Mouse (Mus musculus) erythroblast, adult 5-6 weeks (primary cell): ENCODE data around the gene Taf1. TPM values are rescaled to one million over a fixed set of nuclear protein-coding genes. Genes with fewer than 3 reads are reported as not detected.

ENCODE experiments used
- ATAC-seq: replicated peaks from 2 replicates; pipeline ENCODE4 v1.8.0; 2016; ENCODE audit warnings: moderate number of reproducible peaks, mild to moderate bottlenecking, moderate TSS enrichment, inconsistent platforms; ENCODE audit not compliant: poor library complexity, low FRiP score, severe bottlenecking
- total RNA-seq, 2 experiments: library from RNA; stranded (forward) in 1 of 2; stranded (reverse) in 1 of 2; fragments of 150-400 nt in 1 of 2; fragments of 200-764, 138-1000 nt in 1 of 2; gene quantifications; 2 replicates each; pipeline versions ENCODE4 v1.2.3 to v1.2.4; 2015 to 2017; ENCODE audit warnings: low replicate concordance in 2 of 2

The Taf1 gene
- total RNA-seq, 2 experiments from 2014 or later = 23.4 to 33.0 TPM

DNA sequence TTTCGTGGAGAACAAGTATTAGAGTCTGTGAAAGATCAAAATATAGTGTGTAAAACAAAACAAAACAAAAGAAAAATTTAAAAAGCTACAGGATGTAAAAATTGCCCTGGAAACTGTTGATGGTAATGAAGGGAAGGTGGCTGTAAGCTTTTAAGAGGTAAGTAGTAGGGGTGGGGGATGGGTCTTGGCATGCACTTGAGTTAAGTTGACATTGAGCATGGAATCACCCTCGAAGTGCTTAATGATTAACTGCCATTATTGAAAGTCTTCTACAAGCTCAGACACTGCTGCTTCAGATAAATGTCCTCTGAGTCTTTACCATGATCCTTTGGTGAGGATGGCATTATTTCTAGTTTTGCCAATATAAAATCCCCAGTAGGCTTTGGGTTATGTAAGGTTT lies 112.8 kb downstream of the Taf1 start:
- ATAC-seq = no peak

- ATAC-seq = no peak
Observed at GRCm38 (mm10) chrX:101646621-101647020, 114.1 kb downstream of the Taf1 start.

Other genes starting within 250 kb of the Taf1 start
- gene Nlgn3, start 233.6 kb upstream of the Taf1 start, total RNA-seq (2015; ENCODE audit: low replicate concordance) = 0.84 and 0.96 TPM in 2 replicates
- 0.77 and 2.6 TPM in 2 replicates for gene Nlgn3, start 233.6 kb upstream of the Taf1 start, total RNA-seq (2017; ENCODE audit: low replicate concordance)
- not detected in 2 replicates for gene Gjb1, start 156.4 kb upstream of the Taf1 start, total RNA-seq (2015; ENCODE audit: low replicate concordance)
- not detected in 2 replicates for gene Gjb1, start 156.4 kb upstream of the Taf1 start, total RNA-seq (2017; ENCODE audit: low replicate concordance)
- 35.4 and 42.2 TPM in 2 replicates for gene Zmym3, start 111.9 kb upstream of the Taf1 start, total RNA-seq (2015; ENCODE audit: low replicate concordance)
- 4.7 and 22.7 TPM in 2 replicates for gene Zmym3, start 111.9 kb upstream of the Taf1 start, total RNA-seq (2017; ENCODE audit: low replicate concordance)
- gene Nono, start 103.4 kb upstream of the Taf1 start, total RNA-seq (2015; ENCODE audit: low replicate concordance) = 66.0 and 86.1 TPM in 2 replicates
- gene Nono, start 103.4 kb upstream of the Taf1 start, total RNA-seq (2017; ENCODE audit: low replicate concordance) = 111 and 145 TPM in 2 replicates
- gene Itgb1bp2, start 83.6 kb upstream of the Taf1 start, total RNA-seq (2015; ENCODE audit: low replicate concordance) = 2.3 TPM in 1 of 2 replicates, not detected in the other
- 1.5 and 3.2 TPM in 2 replicates for gene Itgb1bp2, start 83.6 kb upstream of the Taf1 start, total RNA-seq (2017; ENCODE audit: low replicate concordance)
- 594 and 651 TPM in 2 replicates for gene Ogt, start 107.3 kb downstream of the Taf1 start, total RNA-seq (2015; ENCODE audit: low replicate concordance)
- 467 and 535 TPM in 2 replicates for gene Ogt, start 107.3 kb downstream of the Taf1 start, total RNA-seq (2017; ENCODE audit: low replicate concordance)
- 0.63 and 4.2 TPM in 2 replicates for gene Cxcr3, start 201.5 kb downstream of the Taf1 start, total RNA-seq (2015; ENCODE audit: low replicate concordance)
- 1.7 TPM in 1 of 2 replicates, not detected in the other for gene Cxcr3, start 201.5 kb downstream of the Taf1 start, total RNA-seq (2017; ENCODE audit: low replicate concordance)